Mouse (Mus musculus): Measurements from ENCODE around the gene Edil3.

Edil3 gene

GRCm38 (mm10) chr13:88821440-88822331 lies at the start of gene Edil3:
TSS of gene Edil3 (plus strand) at chr13:88821472.
- peak; percentile 21 for DNase-seq (ENCODE audit: low spot score)

- no peak for DNase-seq (ENCODE audit: low spot score)
Measured at GRCm38 (mm10) chr13:88799186-88799585, 22.1 kb upstream of the Edil3 start.

GRCm38 (mm10) chr13:88801006-88801405 lies 20.3 kb upstream of the Edil3 start:
- DNase-seq (ENCODE audit: low spot score), result no peak

GRCm38 (mm10) chr13:88805838-88806237 lies 15.4 kb upstream of the Edil3 start:
- no peak for DNase-seq (ENCODE audit: low spot score)

- DNase-seq (ENCODE audit: low spot score), result no peak
Measured at GRCm38 (mm10) chr13:88806269-88806668, 15.0 kb upstream of the Edil3 start.

- DNase-seq (ENCODE audit: low spot score), result no peak
Measured at GRCm38 (mm10) chr13:88810097-88810496, 11.2 kb upstream of the Edil3 start.

GRCm38 (mm10) chr13:88820686-88821308 lies 475 bp upstream of the Edil3 start:
- no peak for DNase-seq (ENCODE audit: low spot score)

GRCm38 (mm10) chr13:88822332-88822895 lies 1.1 kb downstream of the Edil3 start:
- no peak for DNase-seq (ENCODE audit: low spot score)

GRCm38 (mm10) chr13:88822976-88823521 lies 1.8 kb downstream of the Edil3 start:
- DNase-seq (ENCODE audit: low spot score), result no peak

- DNase-seq (ENCODE audit: low spot score), result no peak
Measured at GRCm38 (mm10) chr13:88823522-88824419, 2.5 kb downstream of the Edil3 start.

- DNase-seq (ENCODE audit: low spot score), result no peak
Measured at GRCm38 (mm10) chr13:88824441-88824840, 3.2 kb downstream of the Edil3 start.

GRCm38 (mm10) chr13:88828362-88828761 lies 7.1 kb downstream of the Edil3 start:
- no peak for DNase-seq (ENCODE audit: low spot score)

GRCm38 (mm10) chr13:88833732-88834131 lies 12.5 kb downstream of the Edil3 start:
- no peak for DNase-seq (ENCODE audit: low spot score)

- no peak for DNase-seq (ENCODE audit: low spot score)
Measured at GRCm38 (mm10) chr13:88849739-88850138, 28.5 kb downstream of the Edil3 start.

GRCm38 (mm10) chr13:88879960-88880359 lies 58.7 kb downstream of the Edil3 start:
- DNase-seq (ENCODE audit: low spot score), result no peak

GRCm38 (mm10) chr13:88890728-88891127 lies 69.5 kb downstream of the Edil3 start:
- no peak for DNase-seq (ENCODE audit: low spot score)

- DNase-seq (ENCODE audit: low spot score), result no peak
Measured at GRCm38 (mm10) chr13:88900046-88900445, 78.8 kb downstream of the Edil3 start.

- DNase-seq (ENCODE audit: low spot score), result no peak
Measured at GRCm38 (mm10) chr13:88907405-88907804, 86.1 kb downstream of the Edil3 start.

- DNase-seq (ENCODE audit: low spot score), result no peak
Measured at GRCm38 (mm10) chr13:88908187-88908586, 86.9 kb downstream of the Edil3 start.

GRCm38 (mm10) chr13:88916503-88916902 lies 95.2 kb downstream of the Edil3 start:
- DNase-seq (ENCODE audit: low spot score), result no peak

GRCm38 (mm10) chr13:88929626-88930025 lies 108.4 kb downstream of the Edil3 start:
- no peak for DNase-seq (ENCODE audit: low spot score)

GRCm38 (mm10) chr13:88938564-88938963 lies 117.3 kb downstream of the Edil3 start:
- no peak for DNase-seq (ENCODE audit: low spot score)
